Mouse (Mus musculus) naive thymus-derived CD4-positive, alpha-beta T cell, adult 2 months (primary cell): Measurements from ENCODE around the gene Zfp11.
"Not testable (repeated sequence)": the region's sequence is repeated elsewhere in the genome, so short reads cannot be mapped to it uniquely, and the experiment has no call there.

Experiments used
- DNase-seq: peaks from one replicate; pipeline ENCODE4 v3.0.0-alpha.2; 2011; ENCODE audit warnings: low read depth

Zfp11 gene

GRCm38 (mm10) chr5:129670036-129670458 lies at the start of gene Zfp11:
Gene Zfp11, minus strand, starts transcription at chr5:129670099.
- peak; percentile 74 for DNase-seq

GRCm38 (mm10) chr5:129717016-129717415 lies 47.1 kb upstream of the Zfp11 start:
- no peak for DNase-seq

GRCm38 (mm10) chr5:129715326-129715861 lies 45.5 kb upstream of the Zfp11 start, which contains the start of gene Mrps17:
Gene Mrps17, plus strand, starts transcription at chr5:129715497.
- DNase-seq: peak; percentile 92

GRCm38 (mm10) chr5:129708412-129708811 lies 38.5 kb upstream of the Zfp11 start, which contains the start of gene Sept14:
Gene Sept14, minus strand, starts transcription at chr5:129708512.
- DNase-seq: no peak

- no peak for DNase-seq
These were observed 33.5 kb upstream of the Zfp11 start for GRCm38 (mm10) chr5:129703368-129703767.

- DNase-seq: no peak
These were observed 31.8 kb upstream of the Zfp11 start for GRCm38 (mm10) chr5:129701706-129702105.

- DNase-seq: no peak
These were observed 30.6 kb upstream of the Zfp11 start for GRCm38 (mm10) chr5:129700506-129700905.

GRCm38 (mm10) chr5:129690528-129690927 lies 20.6 kb upstream of the Zfp11 start:
- no peak for DNase-seq

- DNase-seq: no peak
These were observed 17.7 kb upstream of the Zfp11 start for GRCm38 (mm10) chr5:129687621-129688020.

GRCm38 (mm10) chr5:129685141-129685540 lies 15.2 kb upstream of the Zfp11 start:
- DNase-seq: not testable (repeated sequence)

GRCm38 (mm10) chr5:129669453-129670035 lies 355 bp downstream of the Zfp11 start:
- no peak for DNase-seq

- no peak for DNase-seq
These were observed 2.0 kb downstream of the Zfp11 start for GRCm38 (mm10) chr5:129667851-129668250.

- no peak for DNase-seq
These were observed 3.5 kb downstream of the Zfp11 start for GRCm38 (mm10) chr5:129666271-129666909.

- DNase-seq: no peak
These were observed 5.8 kb downstream of the Zfp11 start for GRCm38 (mm10) chr5:129664090-129664489.

GRCm38 (mm10) chr5:129657931-129658330 lies 12.0 kb downstream of the Zfp11 start:
- no peak for DNase-seq

GRCm38 (mm10) chr5:129657016-129657415 lies 12.9 kb downstream of the Zfp11 start:
- no peak for DNase-seq

GRCm38 (mm10) chr5:129650858-129651257 lies 19.0 kb downstream of the Zfp11 start:
- no peak for DNase-seq

GRCm38 (mm10) chr5:129632270-129633250 lies 37.3 kb downstream of the Zfp11 start:
- not testable (repeated sequence) for DNase-seq

- not testable (repeated sequence) for DNase-seq
These were observed 43.3 kb downstream of the Zfp11 start for GRCm38 (mm10) chr5:129626586-129626985.

- DNase-seq: no peak
These were observed 43.8 kb downstream of the Zfp11 start for GRCm38 (mm10) chr5:129626099-129626498.

GRCm38 (mm10) chr5:129621361-129621760 lies 48.5 kb downstream of the Zfp11 start:
- DNase-seq: no peak

GRCm38 (mm10) chr5:129620600-129620999 lies 49.3 kb downstream of the Zfp11 start:
- DNase-seq: not testable (repeated sequence)
